Mouse (Mus musculus): ENCODE results near the gene Smg8.

Smg8 gene

GRCm38 (mm10) chr11:87039307-87039963 is 47.1 kb downstream of the Smg8 start:
- no peak for DNase-seq

DNA sequence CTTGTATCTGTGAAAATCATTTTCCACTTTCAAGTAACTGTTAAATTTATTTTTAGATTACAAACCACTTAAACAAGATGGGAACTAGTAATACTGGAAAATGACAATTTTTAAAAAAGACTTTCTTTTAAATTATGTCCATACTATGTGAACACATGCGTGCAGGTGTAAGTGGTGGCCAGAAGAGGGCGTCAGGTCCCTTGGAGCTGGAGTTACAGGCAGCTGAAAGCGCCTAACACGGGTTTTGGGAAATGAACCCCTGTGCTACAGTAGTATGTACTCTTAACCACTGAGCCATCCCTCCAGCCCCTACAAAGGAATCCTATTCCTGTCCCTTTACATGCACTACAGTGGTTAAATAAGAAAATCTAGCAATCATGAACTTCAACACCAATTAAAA is 50.4 kb downstream of the Smg8 start:
- no peak for DNase-seq

DNA sequence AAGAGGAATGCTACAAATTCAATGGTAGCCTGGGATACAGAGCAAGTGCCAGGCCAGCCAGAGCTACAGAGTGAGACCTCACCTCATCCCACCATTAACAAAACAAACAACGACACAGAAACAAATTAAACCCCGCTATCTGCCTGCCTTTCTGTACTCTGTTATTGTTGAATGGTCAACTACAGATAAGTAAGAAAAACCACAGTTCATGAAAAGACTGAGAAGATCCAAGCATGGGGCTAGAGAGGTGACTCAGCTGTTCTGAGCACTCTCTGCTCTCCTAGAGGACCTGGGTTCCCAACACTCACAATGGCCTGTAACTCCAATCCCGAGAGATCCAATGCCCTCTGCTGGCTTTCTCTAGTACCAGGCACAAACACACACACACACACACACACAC is 58.4 kb downstream of the Smg8 start:
- no peak for DNase-seq

All from cerebellum, adult 11 months (tissue).